ENCODE assay signal across 8 mouse cellular contexts in the genomic region with DNA sequence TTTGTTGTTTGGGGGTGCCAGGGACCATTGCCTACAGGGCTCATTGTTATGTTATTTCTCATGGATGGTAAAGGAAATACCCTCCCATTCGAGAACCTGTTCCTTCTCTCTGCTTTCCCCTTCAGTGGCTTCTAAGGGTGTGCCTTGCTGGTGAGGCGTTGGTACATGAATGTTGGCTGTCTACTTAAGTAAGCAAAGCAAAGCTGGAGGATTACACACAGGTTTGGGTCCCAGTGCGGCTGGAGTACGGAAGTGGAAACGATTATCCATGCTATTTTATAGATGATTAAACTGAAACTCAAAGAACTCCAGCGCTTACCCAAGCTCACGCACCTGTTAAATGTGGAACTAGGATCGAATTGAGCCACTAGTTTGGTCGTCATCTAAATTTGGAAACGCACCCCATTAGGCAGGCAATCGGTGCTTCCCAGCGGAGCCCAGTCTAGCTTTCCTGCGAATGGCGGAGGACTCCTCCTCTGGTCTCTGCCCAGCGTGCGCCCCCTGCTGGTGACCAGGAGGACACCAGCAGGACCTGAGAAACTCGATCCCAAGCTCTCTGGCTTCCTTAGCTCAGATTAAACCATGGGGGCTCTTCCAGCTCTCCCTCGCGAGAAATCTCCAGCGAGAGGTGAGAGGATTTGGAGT. TPM values are rescaled to one million over a fixed set of nuclear protein-coding genes. Genes with fewer than 3 reads are reported as not detected.
DNase-seq lines count a peak whose midpoint lies in the region; ATAC-seq lines count a peak whose summit lies in the region.

No protein-coding gene starts in this region.

- H3K4me2 ChIP-seq in hindbrain, embryonic 14.5 days (replicated peaks) = peak overlapping the region; percentile 68

- peak overlapping the region; percentile 72 for H3K27ac ChIP-seq in hindbrain, embryonic 14.5 days

- ATAC-seq in hindbrain, embryonic 14.5 days (ENCODE audit: low FRiP score) = peak; percentile 74

- H3K36me3 ChIP-seq in hindbrain, embryonic 14.5 days (replicated peaks; ENCODE audit: control insufficient read depth, insufficient read depth) = no peaks in the 10 kb centered on the region

- peak overlapping the region; percentile 53 for H3K9ac ChIP-seq in hindbrain, embryonic 14.5 days

- H3K9me3 ChIP-seq in hindbrain, embryonic 14.5 days (ENCODE audit: control insufficient read depth, low read length) = no peaks in the 10 kb centered on the region

- H3K4me3 ChIP-seq in hindbrain, embryonic 14.5 days (replicated peaks; ENCODE audit: low read length) = peak overlapping the region; percentile 35

- H3K27me3 ChIP-seq in hindbrain, embryonic 14.5 days (ENCODE audit: control insufficient read depth, insufficient read depth, low read length) = 0 out of 2 replicates have a peak, but pooled peaks cover 6% of the 10 kb centered on the region

- WGBS in hindbrain, embryonic 14.5 days = under 1% methylated on average over 20 of the region's 20 CpGs

- DNase-seq in R1 (ENCODE audit: low read depth, low spot score) = peak; percentile 93
- DNase-seq in cerebellum, postnatal 14 days = peak; percentile 92 to 93
- DNase-seq in frontal cortex, postnatal 25 days (ENCODE audit: low spot score in 2 of 2) = peak; percentile 63 to 72
- DNase-seq in hindbrain, embryonic 14.5 days (ENCODE audit: low spot score) = peak; percentile 88
- DNase-seq in layer of hippocampus, postnatal 25 days (ENCODE audit: extremely low spot score in 1 of 2, low spot score in 1 of 2) = peak; percentile 78 to 88
- peak; percentile 84 for DNase-seq in lung, postnatal 25 days (ENCODE audit: low spot score)
- DNase-seq in retina, adult 2 months (ENCODE audit: low read depth, low spot score) = peak; percentile 51
- peak; percentile 77 for DNase-seq in thymus, postnatal 25 days

- H3K4me1 ChIP-seq in hindbrain, embryonic 14.5 days (replicated peaks; ENCODE audit: control insufficient read depth, insufficient read depth, low read length) = peaks cover 29% of the 10 kb centered on the region

RNA-seq across cellular contexts. Expression of a gene that starts 5.3 kb away (rescaled TPM):
- 0.21 and 0.33 TPM in 2 replicates for polyA plus RNA-seq in hindbrain, embryonic 14.5 days (2014; fragmentation: Nextera tagmentation; extraction: Ambion mirVana)
- under 1 TPM; 0.44 to 0.66 TPM for total RNA-seq in layer of hippocampus, postnatal 25 days (2021)

Comparison
In these comparisons a context has a peak if more than half of its experiments do, and no peak if none do; other contexts are left out.
1. Peak in every context shown above with its lines: DNase-seq, ATAC-seq, H3K4me3 ChIP-seq and H3K27ac ChIP-seq.